Mouse (Mus musculus) mouse trophoblast stem cell (cell line): ENCODE measurements around the gene Lrfn3.

Experiments
- in situ Hi-C, 2 experiments: fragments of 300-500 bp; cut with MseI, MboI; formaldehyde crosslinking; loops; 2 replicates in 1 of 2; 3 replicates in 1 of 2; pipeline ENCODE4 v1.15.1; 2025

Lrfn3 gene

GRCm38 (mm10) chr7:30346635-30347379 lies 15.8 kb downstream of the Lrfn3 start:
- in situ Hi-C loops = loop anchor here in 1 of 2 experiments (10.0 kb wide), 1 partner anchor 88 kb away; no protein-coding TSS in a partner anchor

- in situ Hi-C loops = loop anchor here in 1 of 2 experiments (10.0 kb wide), 1 partner anchor 95 kb away; no protein-coding TSS in a partner anchor
These were observed 23.0 kb downstream of the Lrfn3 start for GRCm38 (mm10) chr7:30339432-30340109.

GRCm38 (mm10) chr7:30336384-30336783 lies 26.2 kb downstream of the Lrfn3 start:
- in situ Hi-C loops = no loop called here

- in situ Hi-C loops = no loop called here
These were observed 26.9 kb downstream of the Lrfn3 start for GRCm38 (mm10) chr7:30335688-30336087.

- in situ Hi-C loops = no loop called here
These were observed 28.0 kb downstream of the Lrfn3 start for GRCm38 (mm10) chr7:30334563-30334962.

- in situ Hi-C loops = no loop called here
These were observed 29.1 kb downstream of the Lrfn3 start for GRCm38 (mm10) chr7:30333436-30333835.

- in situ Hi-C loops = no loop called here
These were observed 29.8 kb downstream of the Lrfn3 start for GRCm38 (mm10) chr7:30332622-30333259.

- in situ Hi-C loops = no loop called here
These were observed 30.7 kb downstream of the Lrfn3 start for GRCm38 (mm10) chr7:30331887-30332286.

GRCm38 (mm10) chr7:30328379-30328778 lies 34.2 kb downstream of the Lrfn3 start:
- in situ Hi-C loops = no loop called here

GRCm38 (mm10) chr7:30327140-30327539 lies 35.4 kb downstream of the Lrfn3 start:
- in situ Hi-C loops = no loop called here

GRCm38 (mm10) chr7:30326427-30326826 lies 36.1 kb downstream of the Lrfn3 start:
- in situ Hi-C loops = no loop called here

GRCm38 (mm10) chr7:30325364-30325763 lies 37.2 kb downstream of the Lrfn3 start:
- in situ Hi-C loops = no loop called here

- in situ Hi-C loops = no loop called here
These were observed 38.1 kb downstream of the Lrfn3 start for GRCm38 (mm10) chr7:30324300-30324944.

- in situ Hi-C loops = no loop called here
These were observed 38.8 kb downstream of the Lrfn3 start, which contains the start of gene Sdhaf1 for GRCm38 (mm10) chr7:30323795-30324194. Gene Sdhaf1 (minus strand): TSS chr7:30323895.

- in situ Hi-C loops = no loop called here
These were observed 39.7 kb downstream of the Lrfn3 start for GRCm38 (mm10) chr7:30322865-30323264.

- in situ Hi-C loops = no loop called here
These were observed 40.3 kb downstream of the Lrfn3 start for GRCm38 (mm10) chr7:30322285-30322667.

- in situ Hi-C loops = no loop called here
These were observed 40.9 kb downstream of the Lrfn3 start, which contains the start of gene E130208F15Rik for GRCm38 (mm10) chr7:30321539-30322284. Gene E130208F15Rik (plus strand): TSS chr7:30321740.

- in situ Hi-C loops = no loop called here
These were observed 41.6 kb downstream of the Lrfn3 start for GRCm38 (mm10) chr7:30320946-30321345.

- in situ Hi-C loops = no loop called here
These were observed 44.4 kb downstream of the Lrfn3 start for GRCm38 (mm10) chr7:30318142-30318541.

GRCm38 (mm10) chr7:30315559-30316529 lies 46.7 kb downstream of the Lrfn3 start:
- in situ Hi-C loops = no loop called here
